In the genomic region with DNA sequence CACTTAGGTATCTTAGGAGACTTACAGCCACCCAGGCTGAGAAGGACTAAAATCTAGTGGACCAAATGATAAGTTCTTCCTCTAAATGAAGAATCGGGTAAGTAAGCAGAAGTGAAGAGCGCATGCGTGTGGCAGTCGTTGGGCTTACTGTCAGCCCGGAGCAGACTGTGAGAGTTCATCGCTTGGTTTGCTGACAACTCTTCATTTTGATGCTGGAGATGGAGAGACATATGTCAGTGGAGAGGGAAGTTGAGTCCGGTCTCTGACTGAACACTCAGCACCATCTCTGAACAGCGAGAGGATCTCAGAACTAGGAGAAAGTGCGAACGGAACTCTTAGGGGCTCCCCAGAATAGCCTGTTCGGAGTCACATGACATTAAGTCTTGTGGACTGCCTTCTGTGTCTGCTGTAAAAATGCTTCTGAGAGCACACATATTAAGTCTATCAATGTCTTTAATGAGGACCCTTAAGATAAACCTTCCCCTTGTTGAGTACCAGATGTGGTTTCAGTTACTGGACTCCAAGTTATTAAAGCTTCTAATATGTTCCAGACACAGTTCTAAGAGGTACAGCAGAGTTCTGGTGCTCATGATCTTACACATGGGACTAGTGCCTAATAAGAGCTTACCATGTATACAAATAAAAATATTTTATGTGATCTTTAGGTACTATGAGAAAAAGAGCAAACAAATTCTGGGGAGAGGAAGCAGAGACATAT, we compare ENCODE assay signal across 24 mouse cellular contexts.
DNase-seq lines count a peak whose midpoint lies in the region; ATAC-seq and TF ChIP-seq lines count a peak whose summit lies in the region.
"Had no signal": no experiment of that assay in that cellular context is flagged by ENCODE, and none has a peak within 500 bp of the region (broad histone marks: within the 10 kb centered on the region; RNA-seq: fewer than 3 reads in every experiment).

No protein-coding gene starts in this region.

- H3K4me1 ChIP-seq in liver, adult 2 months (ENCODE audit: control insufficient read depth, insufficient read depth, low read length), result no peaks in the 10 kb centered on the region
- H3K4me1 ChIP-seq in bone marrow macrophage, adult 2 months (ENCODE audit: control insufficient read depth, insufficient read depth, low read length), result peaks cover 31% of the 10 kb centered on the region
- H3K4me1 ChIP-seq in neural tube, embryonic 15.5 days, result no peaks in the 10 kb centered on the region
- H3K4me1 ChIP-seq: forebrain, embryonic 10.5 days; stomach, embryonic 15.5 days had no signal

- no peak overlapping the region for H3K9ac ChIP-seq in liver, adult 2 months (ENCODE audit: low read depth, low read length)
- no peak overlapping the region for H3K9ac ChIP-seq in neural tube, embryonic 15.5 days (replicated peaks)
- H3K9ac ChIP-seq: forebrain, postnatal 0 days; liver, embryonic 13.5 days; stomach, embryonic 15.5 days had no signal

- DNase-seq in liver, adult 2 months (ENCODE audit: extremely low read depth, low read depth, low spot score), result peak; percentile 35
- no peak for DNase-seq in liver
- peak; percentile 9 for DNase-seq in brain, adult 2 months (ENCODE audit: low read depth, low spot score)
- DNase-seq: adrenal gland, adult 8-10 months; cerebellum, adult 8-10 months; forebrain, postnatal 0 days; gastrocnemius, adult 2 months; kidney, postnatal 36 days; liver, embryonic 13.5 days; spleen, adult 18-20 months; thymus, adult 18-20 months; thymus, postnatal 4 days had no signal

- TF ChIP-seq CTCF in liver, adult 2 months (IDR thresholded peaks at IDR 0.05; ENCODE audit: low read depth, low read length), result no peak
- TF ChIP-seq CTCF in bone marrow macrophage, adult 2 months (IDR thresholded peaks at IDR 0.05; ENCODE audit: low read depth, low read length), result no peak

- no peak overlapping the region for H3K4me3 ChIP-seq in liver, adult 2 months (ENCODE audit: insufficient read depth, low read depth, low read length)
- no peak overlapping the region for H3K4me3 ChIP-seq in bone marrow macrophage, adult 2 months (ENCODE audit: insufficient read depth, low read length)
- H3K4me3 ChIP-seq in neural tube, embryonic 15.5 days (replicated peaks), result no peak overlapping the region
- H3K4me3 ChIP-seq: forebrain, embryonic 10.5 days; gastrocnemius, adult 2 months; liver, embryonic 13.5 days; stomach, embryonic 15.5 days had no signal

- no peaks in the 10 kb centered on the region for H3K36me3 ChIP-seq in liver, adult 2 months (ENCODE audit: control insufficient read depth, insufficient read depth, low read length)
- no peaks in the 10 kb centered on the region for H3K36me3 ChIP-seq in neural tube, embryonic 15.5 days
- H3K36me3 ChIP-seq: forebrain, embryonic 10.5 days; liver, embryonic 13.5 days; stomach, embryonic 15.5 days had no signal

- no peak for TF ChIP-seq POLR2A in liver, adult 2 months (IDR thresholded peaks at IDR 0.05; ENCODE audit: extremely low read depth, insufficient read depth, low read length)
- TF ChIP-seq POLR2A in bone marrow macrophage, adult 2 months (IDR thresholded peaks at IDR 0.05; ENCODE audit: borderline replicate concordance, low read depth, low read length), result no peak

- 83% methylated on average over 11 of the region's 11 CpGs for WGBS in liver, adult 2 months
- 93% methylated on average over 11 of the region's 11 CpGs for WGBS in neural tube, embryonic 15.5 days

- H3K27me3 ChIP-seq in liver, adult 2 months (ENCODE audit: control insufficient read depth, insufficient read depth, low read length), result no peaks in the 10 kb centered on the region
- H3K27me3 ChIP-seq in neural tube, embryonic 15.5 days (replicated peaks), result no peaks in the 10 kb centered on the region
- H3K27me3 ChIP-seq: liver, embryonic 13.5 days; stomach, embryonic 15.5 days had no signal

- no peaks in the 10 kb centered on the region for H3K79me2 ChIP-seq in liver, adult 2 months (ENCODE audit: control insufficient read depth, insufficient read depth, low read length)

- no peak overlapping the region for H3K4me2 ChIP-seq in neural tube, embryonic 15.5 days
- H3K4me2 ChIP-seq: heart, embryonic 11.5 days; liver, embryonic 13.5 days; midbrain, embryonic 11.5 days; stomach, embryonic 15.5 days had no signal

- no peak overlapping the region for H3K27ac ChIP-seq in liver, adult 2 months (replicated peaks; ENCODE audit: insufficient read depth, low read depth, low read length)
- peak overlapping the region; percentile 55 for H3K27ac ChIP-seq in bone marrow macrophage, adult 2 months (ENCODE audit: insufficient read depth, low read depth, low read length)
- H3K27ac ChIP-seq in neural tube, embryonic 15.5 days (replicated peaks), result no peak overlapping the region
- H3K27ac ChIP-seq: forebrain, embryonic 10.5 days; gastrocnemius, adult 2 months; hindbrain, postnatal 0 days; liver, embryonic 13.5 days; stomach, embryonic 15.5 days had no signal

- 0 out of 2 replicates have a peak, but pooled peaks have one; percentile 11 for ATAC-seq in megakaryocyte progenitor cell, adult 5-6 weeks (replicated peaks; ENCODE audit: poor library complexity)
- no peak for ATAC-seq in granulocyte monocyte progenitor cell, adult 5-6 weeks (replicated peaks; ENCODE audit: poor library complexity, severe bottlenecking)
- no peak for ATAC-seq in neural tube, embryonic 15.5 days (ENCODE audit: low FRiP score)
- ATAC-seq: activated CD4-positive, CD25-positive, alpha-beta regulatory T cell, adult 4 months; forebrain, postnatal 0 days; hindbrain, postnatal 0 days; intestine, embryonic 16.5 days; lung, postnatal 0 days had no signal

- H3K9me3 ChIP-seq in neural tube, embryonic 15.5 days (replicated peaks), result no peaks in the 10 kb centered on the region
- H3K9me3 ChIP-seq: forebrain, embryonic 10.5 days; liver, embryonic 13.5 days; stomach, embryonic 15.5 days had no signal
